Mouse (Mus musculus): ENCODE results near the gene Ufsp1.

- TF ChIP-seq CTCF (IDR thresholded peaks at IDR 0.05; ENCODE audit: insufficient read depth, low read length) (no peak), POLR2A (IDR thresholded peaks at IDR 0.05; ENCODE audit: borderline replicate concordance, extremely low read depth, low read depth, low read length) (no peak)
Measured at GRCm38 (mm10) chr5:137317361-137317760, 22.9 kb downstream of the Ufsp1 start.
